Mouse (Mus musculus) cerebellum, adult 2 months (tissue): ENCODE data around the gene Cxcr1.

Experiments used
- CTCF ChIP-seq: fragments of 200-500 bp; IDR thresholded peaks from 2 replicates; pipeline ENCODE4 v1.5.1; 2011; ENCODE audit warnings: low read depth, mild to moderate bottlenecking, control low read depth, low read length, moderate library complexity, borderline replicate concordance; ENCODE audit not compliant: insufficient read depth
- POLR2A ChIP-seq: fragments of 200-500 bp; IDR thresholded peaks from 2 replicates; pipeline ENCODE4 v1.6.1; 2011; ENCODE audit warnings: low read length, control low read depth, borderline replicate concordance; ENCODE audit not compliant: insufficient read depth

GRCm38 (mm10) chr1:74240832-74241231, 46.4 kb upstream of the Cxcr1 start:
- TF ChIP-seq CTCF (no peak), POLR2A (no peak)
